Mouse (Mus musculus) neutrophil, adult 5-6 weeks (primary cell): ENCODE data around the gene Pitpnm2. TPM values are rescaled to one million over a fixed set of nuclear protein-coding genes. Genes with fewer than 3 reads are reported as not detected.

ENCODE experiments used
- ATAC-seq: fragments of 151-379, 151-347 bp; 2 replicates; pipeline ENCODE4 v1.8.0; 2017; ENCODE audit warnings: mild to moderate bottlenecking, moderate TSS enrichment; ENCODE audit not compliant: insufficient number of reproducible peaks, poor library complexity, low FRiP score, severe bottlenecking; ENCODE audit errors: extremely low read depth
- total RNA-seq: library from RNA; stranded (forward); fragments of 200-1000 nt; gene quantifications from 2 replicates; pipeline ENCODE4 v1.2.3, GENCODE M21; 2017

Gene Pitpnm2
- total RNA-seq, 1 experiment from 2014 or later: 11.3 TPM

DNA sequence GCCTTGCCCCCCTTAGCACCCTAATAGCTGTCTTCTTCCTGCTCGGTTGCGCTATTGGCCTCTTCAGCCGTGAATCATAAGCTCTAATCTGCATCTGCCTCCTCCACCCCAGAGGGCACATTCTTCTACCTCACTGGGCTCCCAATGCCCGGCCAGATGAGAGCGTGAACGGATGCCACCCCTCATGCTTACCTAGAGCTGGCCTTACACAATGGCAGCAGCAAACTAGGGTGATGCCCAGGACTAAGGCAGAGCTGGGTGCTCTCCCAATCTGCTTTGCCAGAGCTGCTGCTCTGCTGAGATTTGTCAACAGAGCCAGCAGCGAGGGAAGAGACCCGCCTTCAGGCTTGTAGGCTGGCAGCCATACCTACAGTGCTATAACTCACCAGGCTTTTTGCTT, 41.5 kb downstream of the Pitpnm2 start:
- ATAC-seq: no peak

DNA sequence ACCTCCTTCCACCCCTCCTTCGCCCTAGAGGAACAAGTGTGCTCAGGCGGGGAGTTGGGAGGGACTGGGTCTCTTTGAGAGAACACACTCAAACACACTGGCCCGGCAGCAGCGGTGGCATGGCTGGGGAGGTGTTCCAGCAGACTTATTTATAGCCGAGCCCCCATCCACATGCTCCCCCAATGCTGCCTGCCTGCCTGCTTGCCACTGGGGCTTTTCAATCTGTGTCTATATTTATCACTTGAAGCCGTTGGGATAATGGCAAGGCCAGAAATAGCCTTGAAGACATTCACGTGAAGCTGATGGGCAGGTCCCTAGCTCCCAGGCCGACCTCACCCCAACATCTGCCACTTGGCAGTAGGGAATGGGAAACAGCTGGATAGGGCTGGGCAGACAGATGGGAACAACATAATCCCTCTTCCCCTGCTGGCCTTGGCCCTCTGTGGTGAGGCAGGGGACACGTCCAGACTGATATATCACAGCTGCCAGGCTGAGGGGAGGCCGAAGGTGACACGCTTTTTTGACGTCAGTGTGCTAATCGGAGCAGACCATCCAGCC, 43.0 kb downstream of the Pitpnm2 start:
- no peak for ATAC-seq

DNA sequence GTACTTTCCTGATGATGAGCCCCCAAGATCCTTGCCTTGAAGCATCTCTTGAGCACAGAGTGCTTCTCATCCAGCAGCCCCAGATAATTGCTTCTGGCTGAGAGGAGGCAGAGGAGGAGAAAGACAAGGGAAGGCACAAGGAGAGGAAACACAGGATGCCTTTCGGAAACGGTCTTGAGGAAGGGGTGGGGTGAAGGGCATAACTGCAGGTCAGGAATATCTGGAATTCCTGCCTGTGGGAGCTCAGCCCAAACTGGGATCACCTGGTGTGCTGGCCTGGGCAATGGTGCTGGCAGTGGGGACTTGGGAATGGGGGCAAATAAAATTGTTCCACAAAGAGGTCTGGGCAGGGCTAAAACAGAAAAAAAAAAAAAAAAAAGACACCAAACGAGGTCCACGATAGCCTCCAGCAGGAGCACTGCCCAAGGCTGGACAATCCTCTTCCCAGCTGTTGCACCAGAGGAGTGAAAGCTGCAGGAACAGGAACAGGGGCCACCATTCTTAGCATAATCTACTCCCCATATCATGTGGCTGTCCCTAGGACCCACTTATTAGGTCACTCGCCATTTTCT, 43.7 kb downstream of the Pitpnm2 start:
- no peak for ATAC-seq

- no peak for ATAC-seq
Observed at GRCm38 (mm10) chr5:124205211-124205610, 44.3 kb downstream of the Pitpnm2 start.

- ATAC-seq: no peak
Observed at GRCm38 (mm10) chr5:124204127-124204794, 45.3 kb downstream of the Pitpnm2 start.

- ATAC-seq: no peak
Observed at GRCm38 (mm10) chr5:124203251-124203650, 46.3 kb downstream of the Pitpnm2 start.

DNA sequence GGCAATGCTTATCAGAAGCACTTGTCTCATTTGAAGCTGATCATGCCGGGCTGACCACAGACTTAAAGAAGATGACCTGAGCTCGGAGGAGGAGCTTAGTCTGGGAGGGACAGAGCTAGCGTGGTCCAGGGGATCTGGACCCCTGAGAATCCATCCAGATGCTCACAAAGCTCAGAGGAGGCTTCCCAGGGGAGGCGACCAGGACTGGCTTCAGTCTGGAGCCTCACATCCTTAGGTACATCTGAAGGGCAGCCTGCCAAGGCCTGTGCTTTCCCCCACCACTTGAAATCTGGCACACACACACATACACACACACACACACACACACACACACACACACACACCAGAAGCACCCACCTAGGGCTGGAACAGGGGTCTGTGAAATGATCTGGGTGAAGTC, 47.5 kb downstream of the Pitpnm2 start:
- no peak for ATAC-seq

DNA sequence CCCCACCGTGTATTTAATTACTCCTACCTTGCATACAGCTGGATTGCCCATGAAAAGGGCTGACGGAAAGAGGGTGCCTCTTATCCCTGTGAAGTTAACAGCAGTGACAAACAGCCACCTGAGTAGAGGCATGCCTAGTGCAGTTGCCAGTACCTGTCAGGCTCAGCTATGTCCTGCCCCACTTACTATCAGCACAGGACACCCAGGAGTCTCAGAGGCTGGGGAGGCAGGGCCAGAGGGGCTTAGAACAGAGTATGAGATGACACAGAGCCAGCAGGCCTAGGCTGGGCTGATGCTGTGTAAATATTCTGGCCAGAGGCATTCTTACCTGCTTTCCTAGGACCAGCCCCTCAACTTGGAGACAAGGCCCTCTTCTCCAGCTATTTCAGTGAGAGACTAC, 48.0 kb downstream of the Pitpnm2 start:
- no peak for ATAC-seq

DNA sequence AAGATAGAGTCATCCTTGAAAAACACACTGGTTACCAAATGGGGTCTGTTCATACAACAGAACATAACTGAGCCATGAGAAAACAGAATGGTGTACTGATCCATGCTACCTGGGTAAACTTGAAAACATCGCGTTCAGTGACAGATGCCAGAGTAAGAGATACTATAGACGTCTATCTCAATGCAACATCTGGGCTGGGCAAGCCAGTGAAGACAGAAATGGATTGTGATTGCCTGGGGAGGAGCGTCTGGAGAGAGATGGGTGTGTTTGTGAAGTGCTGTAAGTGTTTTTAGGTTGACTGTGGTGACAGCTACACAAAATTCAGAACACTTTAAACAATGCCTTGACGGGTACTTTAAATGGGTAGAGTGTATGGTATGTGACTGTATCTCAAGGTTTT, 48.7 kb downstream of the Pitpnm2 start:
- ATAC-seq: no peak

DNA sequence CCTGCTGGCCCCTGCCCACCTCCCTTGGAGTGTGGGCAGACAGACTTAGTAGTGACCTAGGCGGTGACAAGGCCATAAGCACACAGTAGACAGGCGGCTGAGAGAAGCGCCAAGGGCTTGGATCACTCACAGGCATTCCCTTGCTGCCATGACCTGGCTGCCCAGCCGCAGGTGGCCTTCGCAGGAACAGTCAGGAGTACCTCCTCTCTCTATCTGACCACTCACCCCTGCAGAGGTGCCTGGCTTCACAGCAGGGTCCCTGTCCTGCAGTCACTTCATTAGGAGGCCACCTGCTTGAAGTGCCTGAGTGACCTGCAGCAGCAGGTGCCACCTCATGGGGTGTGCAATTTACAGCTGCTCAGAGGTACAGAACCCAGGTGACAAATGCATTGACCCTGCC, 50.4 kb downstream of the Pitpnm2 start:
- no peak for ATAC-seq

- ATAC-seq: no peak
Observed at GRCm38 (mm10) chr5:124198473-124198872, 51.1 kb downstream of the Pitpnm2 start.

- no peak for ATAC-seq
Observed at GRCm38 (mm10) chr5:124196082-124196481, 53.5 kb downstream of the Pitpnm2 start.

- no peak for ATAC-seq
Observed at GRCm38 (mm10) chr5:124194386-124195084, 55.0 kb downstream of the Pitpnm2 start.

- no peak for ATAC-seq
Observed at GRCm38 (mm10) chr5:124193286-124194112, 56.1 kb downstream of the Pitpnm2 start.

DNA sequence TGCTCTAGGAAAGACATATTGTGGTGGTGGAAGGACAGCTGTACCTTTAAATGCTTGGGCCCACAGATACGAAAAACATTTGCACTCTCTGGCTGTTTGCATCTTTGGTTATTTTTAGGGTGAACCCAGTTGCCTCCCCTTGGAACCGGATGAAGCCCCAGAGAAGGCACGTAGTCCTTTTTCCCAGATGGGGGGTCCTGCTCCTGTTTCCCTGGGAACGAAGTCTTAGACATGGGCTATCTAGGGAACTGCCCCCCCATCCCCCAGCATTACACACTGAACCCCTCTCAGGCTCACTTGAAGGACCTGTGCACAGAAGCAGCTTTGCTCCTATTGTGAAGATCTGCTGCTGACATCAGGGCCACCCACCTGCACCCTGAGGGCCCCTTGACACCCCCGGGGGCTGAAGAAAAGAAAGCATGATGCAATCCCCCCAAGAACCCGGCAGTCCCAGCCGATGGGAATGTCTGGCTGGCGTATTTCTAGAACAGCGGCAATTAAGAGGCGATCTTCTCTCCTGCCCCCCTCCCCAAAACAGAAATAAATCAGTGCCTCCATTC, 56.8 kb downstream of the Pitpnm2 start:
- no peak for ATAC-seq

DNA sequence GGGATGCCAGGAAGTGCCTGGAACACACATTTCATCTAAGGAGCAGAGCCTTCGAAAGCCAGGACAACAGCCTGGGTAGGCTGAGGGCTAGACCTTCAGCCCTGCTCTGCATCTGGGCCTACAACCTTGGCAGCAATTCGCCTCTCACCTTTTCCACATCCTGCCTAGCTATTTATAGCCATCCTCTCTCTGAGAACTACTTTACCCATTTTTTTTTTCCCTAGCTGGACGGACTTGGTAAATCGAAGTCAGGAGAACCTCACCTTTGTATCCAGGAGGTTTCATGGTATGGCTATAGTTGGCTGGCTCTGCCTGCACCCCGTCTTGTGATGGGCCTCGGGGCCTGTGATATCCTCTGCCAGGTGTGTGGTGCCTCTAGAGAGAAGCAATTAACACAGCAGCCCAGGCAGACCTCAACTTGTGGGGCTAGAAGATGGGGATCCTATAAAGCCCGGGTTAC, 57.3 kb downstream of the Pitpnm2 start:
- ATAC-seq: no peak

DNA sequence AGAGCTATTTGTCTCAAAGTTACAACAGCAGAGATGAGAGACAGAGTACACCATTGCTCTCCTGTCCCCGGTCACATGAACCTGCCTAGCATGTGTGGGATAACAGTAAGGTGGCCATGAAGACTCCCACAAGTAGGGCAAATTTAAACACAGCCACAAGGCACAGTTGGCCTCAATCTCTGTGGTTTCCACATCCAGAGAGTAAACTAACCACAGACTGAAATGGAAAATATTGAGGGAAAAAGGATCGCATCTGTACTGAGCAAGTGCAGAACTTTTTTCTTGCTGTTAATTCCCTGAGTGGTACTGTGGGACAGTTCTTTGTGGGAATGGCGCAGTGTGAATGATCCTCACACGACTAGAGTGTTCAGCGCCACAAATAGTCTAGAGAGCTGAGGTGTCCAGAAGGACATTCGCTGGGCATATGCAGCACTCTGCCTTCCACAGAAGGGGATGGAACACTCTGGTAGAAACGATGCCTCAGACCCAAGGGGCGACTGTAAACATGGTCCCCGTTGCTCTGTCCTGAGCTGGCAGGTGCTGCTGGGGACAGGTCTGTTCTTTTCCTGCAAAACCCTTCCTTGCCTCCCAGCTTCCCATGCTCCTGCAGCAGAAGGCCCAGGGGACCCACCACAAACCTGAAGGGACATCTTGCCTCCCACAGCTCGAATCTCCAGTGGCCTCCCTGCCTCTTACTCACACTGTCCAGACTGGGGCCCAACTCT, 59.3 kb downstream of the Pitpnm2 start:
- no peak for ATAC-seq

DNA sequence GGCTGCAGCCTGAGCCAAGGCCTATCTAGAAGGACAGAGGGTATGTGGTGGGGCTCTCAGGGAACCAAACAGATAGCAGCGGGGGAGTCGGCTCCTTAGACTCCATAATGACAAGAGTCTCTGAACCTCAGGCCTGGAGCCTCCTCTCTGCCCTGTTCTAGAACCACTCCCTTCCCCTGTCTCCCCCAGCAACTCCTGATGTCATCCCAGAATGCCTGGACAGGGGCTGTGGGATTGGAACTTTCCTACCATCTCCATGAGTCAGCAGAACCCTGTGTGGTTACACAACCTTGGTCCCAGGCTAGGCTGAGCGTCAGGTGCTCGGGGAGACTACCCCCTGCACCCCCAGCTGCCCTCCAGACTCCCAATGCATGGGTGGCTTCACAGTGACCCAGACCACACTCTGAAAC, 60.0 kb downstream of the Pitpnm2 start:
- ATAC-seq: no peak
